Mouse (Mus musculus) liver, embryonic 14.5 days (tissue): ENCODE measurements around the gene Kcng4. TPM values are rescaled to one million over a fixed set of nuclear protein-coding genes. Genes with fewer than 3 reads are reported as not detected.

Experiments used
- ATAC-seq: fragments of 200-750 bp; cut with Nextera tagmentation; 2 replicates; pipeline ENCODE4 v1.8.0; 2017; ENCODE audit warnings: moderate number of reproducible peaks, mild to moderate bottlenecking, moderate library complexity; ENCODE audit not compliant: insufficient read depth
- DNase-seq, 3 experiments: peaks; one replicate each; pipeline ENCODE4 v3.0.0-alpha.2; 2012 to 2013; ENCODE audit warnings: low read depth in 3 of 3, low spot score in 3 of 3
- H3K27ac ChIP-seq: fragments of 300-500 bp; sonication (generic); 2 replicates; pipeline ENCODE4 v1.5.1; 2014; ENCODE audit warnings: moderate library complexity, mild to moderate bottlenecking, control low read depth, inconsistent platforms
- H3K27me3 ChIP-seq: fragments of 300-500 bp; sonication (generic); 2 replicates; pipeline ENCODE4 v1.6.1; 2014; ENCODE audit warnings: mild to moderate bottlenecking, low read length, moderate library complexity; ENCODE audit not compliant: control insufficient read depth, insufficient read depth
- H3K36me3 ChIP-seq: fragments of 300-500 bp; sonication (generic); replicated peaks from 2 replicates; pipeline ENCODE4 v1.6.1; 2014; ENCODE audit warnings: low read depth; ENCODE audit not compliant: control insufficient read depth, insufficient read depth
- H3K4me1 ChIP-seq, 2 experiments: fragments of 200-500 bp in 1 of 2; fragments of 300-500 bp in 1 of 2; sonication (generic) in 1 of 2; replicated peaks; 2 replicates each; pipeline ENCODE4 v1.6.1; 2012 to 2014; ENCODE audit warnings: antibody characterized with exemption in 1 of 2, inconsistent platforms in 1 of 2, low read length in 1 of 2; ENCODE audit not compliant: control insufficient read depth in 2 of 2, insufficient read depth in 2 of 2
- H3K4me2 ChIP-seq: fragments of 300-500 bp; sonication (generic); 2 replicates; pipeline ENCODE4 v1.6.1; 2014; ENCODE audit warnings: low read depth, mild to moderate bottlenecking, control low read depth, moderate library complexity
- H3K4me3 ChIP-seq, 2 experiments: fragments of 200-500 bp in 1 of 2; fragments of 300-500 bp in 1 of 2; sonication (generic) in 1 of 2; 2 replicates each; pipeline ENCODE4 v1.5.1; 2012 to 2014; ENCODE audit warnings: low read depth in 2 of 2, low read length in 2 of 2, mild to moderate bottlenecking in 2 of 2, control low read depth in 1 of 2, inconsistent platforms in 1 of 2, moderate library complexity in 1 of 2; ENCODE audit not compliant: insufficient read depth in 1 of 2
- H3K9ac ChIP-seq: fragments of 300-500 bp; sonication (generic); replicated peaks from 2 replicates; pipeline ENCODE4 v1.6.1; 2014; ENCODE audit warnings: mild to moderate bottlenecking, control low read depth, moderate library complexity
- H3K9me3 ChIP-seq: fragments of 300-500 bp; sonication (generic); 2 replicates; pipeline ENCODE4 v1.6.1; 2016; ENCODE audit warnings: low read length, mixed read lengths; ENCODE audit not compliant: control insufficient read depth
- CTCF ChIP-seq: IDR thresholded peaks from 2 replicates; pipeline ENCODE4 v1.5.1; 2016; ENCODE audit warnings: antibody characterized with exemption, low read depth, control low read depth
- EP300 ChIP-seq: IDR thresholded peaks from 2 replicates; pipeline ENCODE4 v1.6.1; 2016; ENCODE audit warnings: antibody characterized with exemption, low read depth
- WGBS: fragments of 180-500 bp; shearing (Covaris S2); extraction: QIAGEN DNeasy Blood & Tissue Kit; methylation state at CpG from one replicate; pipeline ENCODE4 v1.1.7; 2014; ENCODE audit not compliant: insufficient replicate concordance; 5-methylcytosine and 5-hydroxymethylcytosine counted together
- polyA plus RNA-seq, 2 experiments: library from polyadenylated mRNA; depleted of rRNA in 1 of 2; stranded (reverse) in 1 of 2; unstranded in 1 of 2; fragments of >200 nt; fragmentation: Nextera tagmentation in 1 of 2; extraction: Ambion mirVana in 1 of 2; gene quantifications; 2 replicates each; pipeline versions ENCODE4 v1.2.1 to v1.2.3; 2012 to 2014

The Kcng4 gene
- polyA plus RNA-seq, 2 experiments: not detected

DNA sequence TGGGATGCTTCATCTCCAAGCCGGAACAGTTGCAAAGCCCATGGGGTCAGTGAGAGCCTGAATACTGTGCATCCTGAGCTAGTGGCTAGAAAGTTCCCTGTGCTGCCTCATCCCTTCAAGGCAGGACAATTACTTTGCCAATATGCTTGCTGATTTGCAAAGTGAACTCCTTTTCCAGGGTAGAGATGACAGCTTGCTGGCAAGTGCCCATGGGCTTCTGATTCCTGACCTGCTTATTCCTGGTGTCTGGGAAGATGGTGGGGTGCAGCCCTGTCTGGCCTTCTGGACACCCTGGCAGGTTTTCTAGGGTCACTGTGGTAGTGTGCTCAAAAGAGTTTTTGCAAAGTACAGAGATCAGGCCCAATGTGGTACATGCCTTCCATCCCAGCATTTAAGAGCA lies 7.5 kb upstream of the Kcng4 start:
- H3K9me3 ChIP-seq: no peaks in the 10 kb centered on the region
- no peak overlapping the region for H3K4me3 ChIP-seq
- no peak for ATAC-seq
- DNase-seq: no peak
- no peak overlapping the region for H3K27ac ChIP-seq
- no peaks in the 10 kb centered on the region for H3K4me1 ChIP-seq
- H3K36me3 ChIP-seq: no peaks in the 10 kb centered on the region
- WGBS: 75% methylated on average over 1 of the region's 1 CpGs
- no peaks in the 10 kb centered on the region for H3K27me3 ChIP-seq
- H3K4me2 ChIP-seq: no peak overlapping the region
- no peak overlapping the region for H3K9ac ChIP-seq
- TF ChIP-seq CTCF (no peak), EP300 (no peak)

DNA sequence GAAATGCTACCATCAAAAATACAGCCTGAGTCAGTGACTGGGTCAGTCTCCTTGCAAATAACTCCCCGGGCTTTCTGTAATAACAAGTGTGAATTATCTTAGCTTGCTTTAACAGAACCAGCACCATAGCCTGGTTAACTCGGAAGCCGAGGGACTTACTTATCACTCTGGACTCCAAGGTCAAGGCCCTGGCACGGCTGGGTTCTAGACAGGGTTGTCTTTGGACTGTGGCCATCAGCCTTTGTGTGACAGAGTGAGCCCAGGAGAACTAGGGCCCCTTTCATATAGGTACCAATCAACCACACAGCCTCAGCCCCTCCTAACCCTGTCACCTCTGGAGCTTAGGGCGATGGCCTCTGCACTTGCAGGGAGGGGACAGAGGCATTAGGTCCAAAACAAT lies 5.6 kb upstream of the Kcng4 start:
- WGBS: 57% methylated on average over 5 of the region's 5 CpGs
- no peaks in the 10 kb centered on the region for H3K9me3 ChIP-seq
- no peak for DNase-seq

DNA sequence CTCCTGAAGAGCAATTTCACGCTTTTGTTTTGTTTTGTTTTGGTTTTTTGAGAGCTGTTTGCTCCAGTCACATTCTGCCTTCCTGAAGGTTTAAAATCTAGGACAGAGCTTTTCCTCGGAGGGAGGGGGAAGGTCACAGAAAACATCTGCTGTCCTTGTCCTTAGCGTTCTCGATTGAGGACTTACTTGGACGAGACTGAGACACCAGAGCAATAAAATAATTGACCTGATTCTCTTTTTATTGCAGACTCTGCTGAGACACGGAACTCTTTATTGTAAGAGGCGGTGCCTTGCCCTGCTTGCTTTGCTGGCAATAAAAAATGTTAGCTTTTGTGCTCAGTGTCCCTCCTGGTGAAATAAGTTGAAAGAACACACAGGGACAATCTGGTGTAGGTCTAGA lies 4.3 kb upstream of the Kcng4 start:
- DNase-seq: no peak
- no peak for ATAC-seq
- no peaks in the 10 kb centered on the region for H3K36me3 ChIP-seq
- TF ChIP-seq EP300: no peak
- no peak for TF ChIP-seq CTCF
- H3K4me2 ChIP-seq: no peak overlapping the region
- no peak overlapping the region for H3K9ac ChIP-seq
- no peak overlapping the region for H3K4me3 ChIP-seq
- no peaks in the 10 kb centered on the region for H3K4me1 ChIP-seq
- H3K27ac ChIP-seq: no peak overlapping the region
- no peaks in the 10 kb centered on the region for H3K27me3 ChIP-seq
- H3K9me3 ChIP-seq: no peaks in the 10 kb centered on the region
- WGBS: 46% methylated on average over 7 of the region's 7 CpGs

More for the DNA sequence above, 5.6 kb upstream of the Kcng4 start:
- no peak overlapping the region for H3K9ac ChIP-seq
- no peak overlapping the region for H3K27ac ChIP-seq
- ATAC-seq: no peak
- TF ChIP-seq CTCF (no peak), EP300 (no peak)
- no peaks in the 10 kb centered on the region for H3K27me3 ChIP-seq
- H3K36me3 ChIP-seq: no peaks in the 10 kb centered on the region
- no peak overlapping the region for H3K4me3 ChIP-seq
- no peak overlapping the region for H3K4me2 ChIP-seq
- H3K4me1 ChIP-seq: no peaks in the 10 kb centered on the region

DNA sequence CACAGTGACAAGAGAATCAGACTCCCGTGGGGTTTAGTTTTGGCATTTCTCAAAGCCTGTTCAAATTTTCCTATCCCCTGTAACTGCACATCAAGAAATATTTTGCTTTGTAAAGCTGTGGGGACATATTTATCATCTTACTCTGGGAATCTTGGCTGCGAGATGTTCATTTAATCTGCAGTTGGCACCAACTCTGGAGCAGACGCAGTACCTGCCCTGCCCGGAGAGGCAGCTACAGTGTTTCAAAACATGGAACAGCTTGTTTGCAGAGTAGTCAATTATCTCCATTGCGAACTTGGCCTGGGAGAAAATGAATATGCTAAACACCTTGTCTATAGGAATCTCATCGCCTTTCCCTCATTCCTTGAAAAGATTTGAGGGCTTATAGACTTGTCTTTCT lies 2.8 kb upstream of the Kcng4 start:
- DNase-seq: no peak
- Histone ChIP-seq H3K4me2 (no peak overlapping the region), H3K36me3 (no peaks in the 10 kb centered on the region), H3K27ac (no peak overlapping the region), H3K4me3 (no peak overlapping the region), H3K4me1 (no peaks in the 10 kb centered on the region), H3K27me3 (peaks cover 6% of the 10 kb centered on the region), H3K9me3 (no peaks in the 10 kb centered on the region), H3K9ac (no peak overlapping the region)
- WGBS: 67% methylated on average over 6 of the region's 6 CpGs
- TF ChIP-seq EP300 (no peak), CTCF (no peak)
- ATAC-seq: no peak

DNA sequence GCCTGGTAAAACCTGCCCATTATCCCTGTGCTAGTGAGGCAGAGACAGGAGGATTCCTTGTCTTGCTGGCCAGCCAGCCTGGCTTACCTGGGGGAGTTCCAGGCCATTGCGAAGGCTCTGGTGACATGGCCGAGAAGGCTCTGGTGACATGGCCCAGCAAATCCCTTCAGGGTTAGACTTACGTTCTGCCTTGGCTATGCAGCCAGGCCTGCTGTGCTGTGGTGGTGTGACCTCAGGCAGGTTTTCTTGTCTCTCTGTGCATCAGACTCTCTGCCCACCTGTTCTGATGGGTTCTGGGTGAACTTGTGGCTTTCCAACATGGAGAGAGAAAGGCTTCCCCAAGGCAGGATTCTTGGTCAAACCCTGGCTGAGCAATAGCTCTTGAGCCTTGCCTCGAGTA lies 1.9 kb upstream of the Kcng4 start:
- Histone ChIP-seq H3K9ac (no peak overlapping the region), H3K4me3 (no peak overlapping the region), H3K4me2 (no peak overlapping the region), H3K27ac (no peak overlapping the region), H3K27me3 (peaks cover 12% of the 10 kb centered on the region), H3K9me3 (no peaks in the 10 kb centered on the region), H3K36me3 (no peaks in the 10 kb centered on the region), H3K4me1 (no peaks in the 10 kb centered on the region)
- WGBS: 63% methylated on average over 4 of the region's 4 CpGs
- DNase-seq: no peak
- ATAC-seq: no peak
- TF ChIP-seq CTCF: no peak
- TF ChIP-seq EP300: no peak

DNA sequence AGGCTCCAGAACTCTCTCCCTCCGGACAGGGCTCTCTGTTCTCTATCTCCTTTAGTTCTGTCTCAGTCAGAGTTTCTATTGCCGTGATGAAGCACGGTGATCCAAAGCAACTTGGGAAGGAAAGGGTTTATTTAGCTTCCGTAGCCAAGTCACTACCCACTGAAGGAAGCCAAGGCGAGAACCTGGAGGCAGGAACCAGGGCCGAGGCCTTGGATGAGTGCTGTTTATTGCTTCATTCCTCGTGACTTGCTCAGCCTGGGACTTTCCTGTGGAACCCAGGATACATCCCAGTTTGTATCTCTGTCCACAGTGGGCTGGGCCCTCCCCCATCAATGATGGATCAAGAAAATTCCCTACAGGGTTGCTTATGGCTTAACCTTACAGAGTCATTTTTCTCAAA lies 1.3 kb upstream of the Kcng4 start:
- WGBS: 50% methylated on average over 7 of the region's 7 CpGs
- TF ChIP-seq EP300 (no peak), CTCF (no peak)
- no peak overlapping the region for H3K27ac ChIP-seq
- H3K9ac ChIP-seq: no peak overlapping the region
- no peak overlapping the region for H3K4me2 ChIP-seq
- H3K36me3 ChIP-seq: no peaks in the 10 kb centered on the region
- no peaks in the 10 kb centered on the region for H3K4me1 ChIP-seq
- no peak for ATAC-seq
- DNase-seq: no peak
- peaks cover 12% of the 10 kb centered on the region for H3K27me3 ChIP-seq
- H3K9me3 ChIP-seq: no peaks in the 10 kb centered on the region
- H3K4me3 ChIP-seq: no peak overlapping the region
